Mouse (Mus musculus) embryonic facial prominence, embryonic 12.5 days (tissue): Measurements from ENCODE around the gene Usp7. TPM values are rescaled to one million over a fixed set of nuclear protein-coding genes. Genes with fewer than 3 reads are reported as not detected.
"Not testable (repeated sequence)": the region's sequence is repeated elsewhere in the genome, so short reads cannot be mapped to it uniquely, and the experiment has no call there.

Experiments used
- ATAC-seq: fragments of 200-750 bp; cut with Nextera tagmentation; 2 replicates; pipeline ENCODE4 v1.8.0; 2017; ENCODE audit not compliant: insufficient number of reproducible peaks, insufficient read depth, low FRiP score, low TSS enrichment
- H3K27ac ChIP-seq: fragments of 300-500 bp; sonication (generic); 2 replicates; pipeline ENCODE4 v1.5.1; 2016; ENCODE audit warnings: mild to moderate bottlenecking
- H3K27me3 ChIP-seq: fragments of 300-500 bp; sonication (generic); 2 replicates; pipeline ENCODE4 v1.6.1; 2016; ENCODE audit warnings: mild to moderate bottlenecking, moderate library complexity
- H3K36me3 ChIP-seq: fragments of 300-500 bp; sonication (generic); 2 replicates; pipeline ENCODE4 v1.6.1; 2016; ENCODE audit warnings: mild to moderate bottlenecking
- H3K4me1 ChIP-seq: fragments of 300-500 bp; sonication (generic); 2 replicates; pipeline ENCODE4 v1.6.1; 2016
- H3K4me2 ChIP-seq: fragments of 300-500 bp; sonication (generic); replicated peaks from 2 replicates; pipeline ENCODE4 v1.6.1; 2016; ENCODE audit warnings: mild to moderate bottlenecking, moderate library complexity
- H3K4me3 ChIP-seq: fragments of 300-500 bp; sonication (generic); 2 replicates; pipeline ENCODE4 v1.5.1; 2016; ENCODE audit warnings: mild to moderate bottlenecking
- H3K9ac ChIP-seq: fragments of 300-500 bp; sonication (generic); 2 replicates; pipeline ENCODE4 v1.6.1; 2016; ENCODE audit warnings: mild to moderate bottlenecking, moderate library complexity
- H3K9me3 ChIP-seq: fragments of 300-500 bp; sonication (generic); 2 replicates; pipeline ENCODE4 v1.6.1; 2016; ENCODE audit warnings: mild to moderate bottlenecking, moderate library complexity
- WGBS: fragments of 180-500 bp; shearing (Covaris S2); methylation state at CpG from one replicate; pipeline ENCODE4 v1.1.7; 2016; 5-methylcytosine and 5-hydroxymethylcytosine counted together
- polyA plus RNA-seq: library from polyadenylated mRNA; unstranded; fragments of >200 nt; fragmentation: Nextera tagmentation; extraction: Ambion mirVana; gene quantifications from 2 replicates; pipeline ENCODE4 v1.2.1, GENCODE M21; 2016

The Usp7 gene
- polyA plus RNA-seq, 1 experiment from 2014 or later = 35.1 TPM

- no peak overlapping the region for H3K9ac ChIP-seq
- no peak for ATAC-seq
- H3K4me2 ChIP-seq = no peak overlapping the region
- WGBS = 53% methylated on average over 11 of the region's 11 CpGs
- H3K36me3 ChIP-seq = no peaks in the 10 kb centered on the region
- no peaks in the 10 kb centered on the region for H3K27me3 ChIP-seq
- no peak overlapping the region for H3K27ac ChIP-seq
- no peak overlapping the region for H3K4me3 ChIP-seq
- no peaks in the 10 kb centered on the region for H3K4me1 ChIP-seq
- H3K9me3 ChIP-seq = no peaks in the 10 kb centered on the region
Measured at GRCm38 (mm10) chr16:8764124-8764907, 27.8 kb downstream of the Usp7 start.

DNA sequence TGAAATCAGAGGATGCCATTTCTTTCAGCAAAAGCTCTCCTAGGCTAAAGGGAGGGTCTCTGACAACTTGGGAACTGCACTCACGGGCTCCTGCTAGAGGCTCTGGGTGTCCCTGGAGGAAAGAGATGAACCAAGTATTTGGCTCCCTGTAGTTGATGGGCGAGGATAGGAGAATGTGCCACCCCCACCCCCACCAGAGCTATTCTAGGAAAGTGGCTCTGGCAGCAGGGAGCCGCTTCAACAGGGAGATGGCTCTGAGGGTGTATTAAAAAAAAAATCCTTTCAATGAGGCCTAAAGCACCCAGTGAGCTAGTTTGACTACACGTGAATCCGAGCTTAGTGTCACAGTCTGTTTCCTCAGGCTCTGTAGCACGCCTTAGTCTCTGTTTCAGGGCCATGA, 29.1 kb downstream of the Usp7 start:
- 58% methylated on average over 6 of the region's 6 CpGs for WGBS
- Histone ChIP-seq H3K4me1 (no peaks in the 10 kb centered on the region), H3K27ac (no peak overlapping the region), H3K4me3 (no peak overlapping the region), H3K4me2 (no peak overlapping the region), H3K36me3 (no peaks in the 10 kb centered on the region), H3K9ac (no peak overlapping the region), H3K27me3 (no peaks in the 10 kb centered on the region), H3K9me3 (no peaks in the 10 kb centered on the region)
- no peak for ATAC-seq

GRCm38 (mm10) chr16:8761894-8762293, 30.2 kb downstream of the Usp7 start:
- WGBS = 85% methylated on average over 2 of the region's 2 CpGs
- H3K9me3 ChIP-seq = no peaks in the 10 kb centered on the region
- H3K4me3 ChIP-seq = no peak overlapping the region
- H3K9ac ChIP-seq = no peak overlapping the region
- no peak overlapping the region for H3K4me2 ChIP-seq
- no peak overlapping the region for H3K27ac ChIP-seq
- H3K4me1 ChIP-seq = no peaks in the 10 kb centered on the region
- H3K36me3 ChIP-seq = no peaks in the 10 kb centered on the region
- ATAC-seq = no peak
- H3K27me3 ChIP-seq = no peaks in the 10 kb centered on the region

DNA sequence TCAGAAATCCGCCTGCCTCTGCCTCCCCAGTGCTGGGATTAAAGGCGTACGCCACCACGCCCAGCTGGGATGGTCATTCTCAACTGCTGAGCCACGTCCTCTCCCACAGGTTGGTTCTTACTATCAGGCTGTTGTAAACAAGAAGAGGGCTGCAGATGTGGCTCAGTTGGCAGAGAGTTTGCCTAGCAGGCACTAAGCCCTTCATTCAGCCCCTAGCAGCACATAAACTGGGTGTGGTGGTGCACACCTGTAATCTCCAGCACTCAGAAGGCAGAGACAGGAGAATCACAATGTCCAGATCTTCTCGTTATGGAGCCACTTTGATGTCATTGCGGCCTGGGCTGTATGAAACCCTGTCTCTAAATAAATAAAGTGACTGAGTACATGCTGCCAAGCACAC, 31.1 kb downstream of the Usp7 start:
- Histone ChIP-seq H3K27me3 (no peaks in the 10 kb centered on the region), H3K4me3 (no peak overlapping the region), H3K9ac (no peak overlapping the region), H3K27ac (no peak overlapping the region), H3K4me1 (no peaks in the 10 kb centered on the region), H3K4me2 (no peak overlapping the region), H3K9me3 (no peaks in the 10 kb centered on the region), H3K36me3 (no peaks in the 10 kb centered on the region)
- no peak for ATAC-seq
- 86% methylated on average over 7 of the region's 7 CpGs for WGBS

GRCm38 (mm10) chr16:8758979-8759378, 33.1 kb downstream of the Usp7 start:
- H3K9ac ChIP-seq = no peak overlapping the region
- H3K36me3 ChIP-seq = no peaks in the 10 kb centered on the region
- H3K4me1 ChIP-seq = no peaks in the 10 kb centered on the region
- H3K27ac ChIP-seq = no peak overlapping the region
- H3K4me3 ChIP-seq = no peak overlapping the region
- H3K9me3 ChIP-seq = no peaks in the 10 kb centered on the region
- H3K27me3 ChIP-seq = no peaks in the 10 kb centered on the region
- ATAC-seq = no peak
- H3K4me2 ChIP-seq = no peak overlapping the region
- WGBS = 69% methylated on average over 3 of the region's 3 CpGs

DNA sequence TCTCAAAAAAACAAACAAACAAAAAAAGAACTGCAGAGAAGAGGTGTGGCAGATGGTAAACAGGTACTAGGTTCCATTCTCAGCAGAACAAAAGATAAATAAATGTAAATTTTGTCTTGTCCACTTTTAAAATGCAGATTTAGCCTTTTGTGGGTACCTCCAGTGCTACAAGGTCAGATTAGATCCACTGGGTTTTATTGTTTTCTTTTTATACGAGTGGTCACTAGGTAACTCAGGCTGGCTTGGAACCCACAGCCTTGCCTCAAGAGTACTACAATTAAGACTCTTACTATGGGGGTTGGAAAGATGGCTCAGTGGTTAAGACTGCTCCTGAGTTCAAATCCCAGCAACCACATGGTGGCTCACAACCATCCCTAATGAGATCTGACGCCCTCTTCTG, 33.9 kb downstream of the Usp7 start:
- no peak overlapping the region for H3K27ac ChIP-seq
- H3K9ac ChIP-seq = no peak overlapping the region
- 79% methylated on average over 2 of the region's 2 CpGs for WGBS
- no peak overlapping the region for H3K4me3 ChIP-seq
- no peaks in the 10 kb centered on the region for H3K27me3 ChIP-seq
- H3K4me1 ChIP-seq = no peaks in the 10 kb centered on the region
- no peak overlapping the region for H3K4me2 ChIP-seq
- no peaks in the 10 kb centered on the region for H3K36me3 ChIP-seq
- ATAC-seq = no peak
- H3K9me3 ChIP-seq = no peaks in the 10 kb centered on the region

GRCm38 (mm10) chr16:8757586-8757985, 34.5 kb downstream of the Usp7 start:
- H3K36me3 ChIP-seq, H3K4me3 ChIP-seq, H3K9me3 ChIP-seq, H3K27me3 ChIP-seq, H3K9ac ChIP-seq, H3K4me1 ChIP-seq, ATAC-seq, H3K27ac ChIP-seq, H3K4me2 ChIP-seq: not testable (repeated sequence)
- 88% methylated on average over 5 of the region's 6 CpGs for WGBS

GRCm38 (mm10) chr16:8752334-8752733, 39.8 kb downstream of the Usp7 start:
- Histone ChIP-seq H3K4me2 (no peak overlapping the region), H3K36me3 (no peaks in the 10 kb centered on the region), H3K27me3 (no peaks in the 10 kb centered on the region), H3K4me3 (no peak overlapping the region), H3K9me3 (no peaks in the 10 kb centered on the region), H3K27ac (no peak overlapping the region), H3K9ac (no peak overlapping the region), H3K4me1 (no peaks in the 10 kb centered on the region)
- 92% methylated on average over 2 of the region's 2 CpGs for WGBS
- ATAC-seq = no peak

GRCm38 (mm10) chr16:8751555-8752235, 40.4 kb downstream of the Usp7 start:
- 61% methylated on average over 5 of the region's 5 CpGs for WGBS
- Histone ChIP-seq H3K36me3 (no peaks in the 10 kb centered on the region), H3K9me3 (no peaks in the 10 kb centered on the region), H3K27me3 (no peaks in the 10 kb centered on the region), H3K4me3 (no peak overlapping the region), H3K9ac (no peak overlapping the region), H3K27ac (no peak overlapping the region), H3K4me2 (no peak overlapping the region), H3K4me1 (no peaks in the 10 kb centered on the region)
- no peak for ATAC-seq

- Histone ChIP-seq H3K9me3 (no peaks in the 10 kb centered on the region), H3K36me3 (no peaks in the 10 kb centered on the region), H3K4me2 (no peak overlapping the region), H3K27me3 (no peaks in the 10 kb centered on the region), H3K4me1 (no peaks in the 10 kb centered on the region), H3K4me3 (no peak overlapping the region), H3K27ac (no peak overlapping the region), H3K9ac (no peak overlapping the region)
- WGBS = 96% methylated on average over 8 of the region's 8 CpGs
- no peak for ATAC-seq
Measured at GRCm38 (mm10) chr16:8748904-8749303, 43.2 kb downstream of the Usp7 start.

DNA sequence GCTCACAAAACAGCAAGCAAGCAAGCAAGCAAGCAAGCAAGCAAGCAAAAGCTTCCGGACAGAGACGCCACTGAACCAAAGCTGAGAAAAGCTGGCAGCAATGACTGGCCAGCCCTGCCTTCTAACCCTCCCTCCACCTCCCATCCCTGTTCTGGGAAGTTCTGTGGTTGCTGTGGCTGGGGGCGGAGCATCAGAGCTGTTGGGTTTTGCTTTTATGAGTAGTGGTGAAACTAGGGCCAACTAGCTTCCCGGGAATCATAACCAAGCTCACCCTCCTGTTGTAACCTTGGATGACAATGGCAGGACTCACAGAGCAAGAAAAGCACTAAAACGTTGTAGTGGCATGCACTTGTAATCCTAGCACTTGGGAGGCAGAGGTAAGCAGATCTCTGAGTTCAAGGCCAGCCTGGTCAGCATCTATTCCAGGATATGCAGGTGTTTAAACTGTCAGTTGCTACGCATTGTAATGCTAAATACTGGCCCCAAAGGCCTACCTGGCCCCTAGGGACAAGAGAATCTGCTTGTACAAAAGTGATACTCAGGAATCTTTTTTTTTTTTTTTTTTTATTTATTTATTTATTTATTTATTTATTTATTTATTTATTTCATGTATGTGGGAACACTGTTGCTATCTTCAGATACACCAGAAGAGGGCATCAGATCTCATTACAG, 43.8 kb downstream of the Usp7 start:
- 81% methylated on average over 6 of the region's 6 CpGs for WGBS
- Histone ChIP-seq H3K9me3 (no peaks in the 10 kb centered on the region), H3K4me1 (no peaks in the 10 kb centered on the region), H3K4me2 (no peak overlapping the region), H3K9ac (no peak overlapping the region), H3K27ac (no peak overlapping the region), H3K36me3 (no peaks in the 10 kb centered on the region), H3K27me3 (no peaks in the 10 kb centered on the region), H3K4me3 (no peak overlapping the region)
- ATAC-seq = no peak

DNA sequence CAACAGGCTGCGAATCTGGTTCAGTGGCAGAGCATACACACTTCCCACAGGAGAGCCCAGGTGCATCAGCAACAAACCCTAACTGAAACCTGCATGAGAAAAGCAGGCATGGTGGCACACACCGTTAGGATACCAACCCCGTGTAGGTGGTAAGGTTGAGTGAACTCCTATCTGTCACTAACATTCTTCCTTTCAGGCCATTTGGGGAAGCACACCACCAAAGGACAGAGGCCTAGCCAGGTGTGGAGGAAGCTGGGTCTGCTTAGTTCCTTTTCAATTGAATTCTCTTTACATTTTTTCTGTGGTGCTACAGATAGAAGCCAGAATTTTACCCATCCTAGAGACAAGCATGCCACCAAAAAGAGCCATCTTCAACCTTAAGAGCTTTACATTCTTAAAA, 44.3 kb downstream of the Usp7 start:
- Histone ChIP-seq H3K4me3 (no peak overlapping the region), H3K36me3 (no peaks in the 10 kb centered on the region), H3K9me3 (no peaks in the 10 kb centered on the region), H3K27ac (no peak overlapping the region), H3K4me2 (no peak overlapping the region), H3K4me1 (no peaks in the 10 kb centered on the region), H3K27me3 (no peaks in the 10 kb centered on the region), H3K9ac (no peak overlapping the region)
- WGBS = 78% methylated on average over 3 of the region's 3 CpGs
- no peak for ATAC-seq
